Mouse (Mus musculus) liver, adult 2 months (tissue): ENCODE data around the gene Mpst.
A peak's percentile ranks its signal among the peaks of the same experiment; 100 is the strongest.

Experiments
- CTCF ChIP-seq: fragments of 200-500 bp; IDR thresholded peaks from 2 replicates; pipeline ENCODE4 v1.5.1; 2011; ENCODE audit warnings: low read depth, low read length, control low read depth
- POLR2A ChIP-seq: fragments of 200-500 bp; IDR thresholded peaks from 2 replicates; pipeline ENCODE4 v1.6.1; 2011; ENCODE audit warnings: low read length, control low read depth; ENCODE audit not compliant: insufficient read depth; ENCODE audit errors: extremely low read depth

- TF ChIP-seq POLR2A (0 out of 2 replicates have a peak, but pooled peaks have one; percentile 60), CTCF (no peak)
Observed at GRCm38 (mm10) chr15:78416937-78417336, 10.7 kb downstream of the Mpst start.
